Mouse (Mus musculus): ENCODE results near the gene Dmrtb1.

DNA sequence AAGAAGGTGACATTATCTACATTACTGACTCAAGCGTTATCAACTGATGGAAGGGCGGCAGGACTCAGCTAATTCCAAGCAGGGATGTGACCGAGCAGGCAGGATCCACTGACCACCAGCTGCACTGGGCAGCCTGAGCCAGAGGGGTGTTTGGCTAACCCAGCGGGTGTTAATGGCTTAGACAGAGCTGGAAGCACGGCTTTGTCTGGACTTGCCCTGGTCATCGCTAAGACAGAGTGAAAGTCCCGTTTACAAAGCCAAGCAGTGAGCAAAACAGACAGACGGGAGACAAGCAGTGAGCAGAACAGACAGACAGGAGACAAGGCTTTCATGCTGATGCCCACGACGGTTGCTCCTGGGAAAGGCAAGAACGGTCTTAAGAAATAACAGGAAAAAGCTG, 4.2 kb upstream of the Dmrtb1 start:
- no peak for TF ChIP-seq ZNF384 (IDR thresholded peaks at IDR 0.05; ENCODE audit: low read depth, low read length)
- no peak for TF ChIP-seq ZC3H11A (IDR thresholded peaks at IDR 0.05; ENCODE audit: borderline replicate concordance, low read depth, low read length)
- TF ChIP-seq HCFC1 (IDR thresholded peaks at IDR 0.05; ENCODE audit: borderline replicate concordance, insufficient read depth, low read length): no peak

Data from ES-E14 (cell line).